ENCODE assay signal across 19 mouse cellular contexts in the genomic region with DNA sequence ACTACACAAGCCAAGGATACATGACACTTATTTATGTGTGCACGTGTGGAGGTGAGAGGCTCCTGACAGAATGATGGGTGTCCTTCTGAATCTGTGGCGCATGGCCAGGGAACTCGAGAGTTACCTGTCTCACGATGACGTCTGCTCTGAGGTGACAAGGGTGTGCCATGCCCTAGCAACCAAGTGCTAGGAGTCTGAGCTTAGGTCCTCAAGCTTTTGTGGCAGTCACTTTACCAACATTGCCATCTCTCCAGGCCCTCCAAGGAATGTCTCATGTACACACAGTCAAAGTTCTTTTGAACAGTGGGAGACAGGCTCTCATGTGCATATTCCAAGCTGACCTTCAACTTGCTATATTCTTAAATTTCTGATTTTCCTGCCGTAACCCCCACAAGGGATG. TPM values are rescaled to one million over a fixed set of nuclear protein-coding genes. Genes with fewer than 3 reads are reported as not detected.
DNase-seq lines count a peak whose midpoint lies in the region; ATAC-seq and TF ChIP-seq lines count a peak whose summit lies in the region.
"Had no signal": no experiment of that assay in that cellular context is flagged by ENCODE, and none has a peak within 500 bp of the region (broad histone marks: within the 10 kb centered on the region; RNA-seq: fewer than 3 reads in every experiment).

No protein-coding gene starts in this region.

- DNase-seq in forebrain, embryonic 10.5 days (ENCODE audit: extremely low spot score, low spot score), result no peak
- DNase-seq in heart, postnatal 4 days, result no peak
- DNase-seq in liver, postnatal 0 days, result no peak
- DNase-seq in stomach, postnatal 0 days (ENCODE audit: low spot score), result no peak
- DNase-seq: adrenal gland, postnatal 10 days; cerebellum, postnatal 10 days; kidney, adult 8-10 months; right cerebral cortex, postnatal 4 days; thymus, postnatal 25 days had no signal

- H3K27ac ChIP-seq in forebrain, embryonic 12.5 days, result 0 out of 2 replicates have a peak overlapping the region, but pooled peaks have one; percentile 1
- no peak overlapping the region for H3K27ac ChIP-seq in forebrain, embryonic 10.5 days
- H3K27ac ChIP-seq in heart, embryonic 15.5 days, result peak overlapping the region; percentile 68
- 0 out of 2 replicates have a peak overlapping the region, but pooled peaks have one; percentile 2 for H3K27ac ChIP-seq in liver, embryonic 12.5 days
- no peak overlapping the region for H3K27ac ChIP-seq in liver, postnatal 0 days (ENCODE audit: low read depth)
- H3K27ac ChIP-seq in stomach, embryonic 15.5 days, result peak overlapping the region; percentile 44; the same call in 1 of the 2 replicates
- no peak overlapping the region for H3K27ac ChIP-seq in stomach, postnatal 0 days (replicated peaks)
- H3K27ac ChIP-seq: embryonic facial prominence, embryonic 13.5 days; midbrain, embryonic 12.5 days; neural tube, embryonic 12.5 days had no signal

- peaks cover 10% of the 10 kb centered on the region for H3K36me3 ChIP-seq in forebrain, embryonic 12.5 days (replicated peaks)
- peaks cover 35% of the 10 kb centered on the region for H3K36me3 ChIP-seq in forebrain, embryonic 10.5 days (replicated peaks)
- H3K36me3 ChIP-seq in heart, embryonic 15.5 days, result peaks cover 14% of the 10 kb centered on the region; the same call in 1 of the 2 replicates
- H3K36me3 ChIP-seq in liver, embryonic 12.5 days, result peaks cover 40% of the 10 kb centered on the region
- peaks cover 2% of the 10 kb centered on the region; the same call in 1 of the 2 replicates for H3K36me3 ChIP-seq in liver, postnatal 0 days (replicated peaks; ENCODE audit: insufficient read depth, low read length)
- H3K36me3 ChIP-seq in stomach, embryonic 15.5 days, result no peaks in the 10 kb centered on the region
- no peaks in the 10 kb centered on the region for H3K36me3 ChIP-seq in stomach, postnatal 0 days (ENCODE audit: control insufficient read depth, insufficient read depth, low read length)

- no peak overlapping the region for H3K9ac ChIP-seq in forebrain, embryonic 12.5 days
- H3K9ac ChIP-seq in heart, embryonic 15.5 days, result no peak overlapping the region
- no peak overlapping the region for H3K9ac ChIP-seq in liver, embryonic 12.5 days
- no peak overlapping the region for H3K9ac ChIP-seq in liver, postnatal 0 days (replicated peaks)
- no peak overlapping the region for H3K9ac ChIP-seq in stomach, embryonic 15.5 days
- no peak overlapping the region for H3K9ac ChIP-seq in stomach, postnatal 0 days (ENCODE audit: low read length)
- H3K9ac ChIP-seq: embryonic facial prominence, embryonic 13.5 days; midbrain, embryonic 12.5 days; neural tube, embryonic 12.5 days had no signal

- H3K4me1 ChIP-seq in forebrain, embryonic 12.5 days, result peaks cover 15% of the 10 kb centered on the region; the same call in 1 of the 2 replicates
- peaks cover 9% of the 10 kb centered on the region for H3K4me1 ChIP-seq in forebrain, embryonic 10.5 days
- peaks cover 22% of the 10 kb centered on the region for H3K4me1 ChIP-seq in heart, embryonic 15.5 days (replicated peaks)
- H3K4me1 ChIP-seq in liver, embryonic 12.5 days, result no peaks in the 10 kb centered on the region; the same call in 1 of the 2 replicates
- H3K4me1 ChIP-seq in liver, postnatal 0 days (ENCODE audit: insufficient read depth), result no peaks in the 10 kb centered on the region
- peaks cover 5% of the 10 kb centered on the region; the same call in 1 of the 2 replicates for H3K4me1 ChIP-seq in stomach, embryonic 15.5 days
- no peaks in the 10 kb centered on the region for H3K4me1 ChIP-seq in stomach, postnatal 0 days (replicated peaks; ENCODE audit: control insufficient read depth, insufficient read depth)
- H3K4me1 ChIP-seq: embryonic facial prominence, embryonic 13.5 days had no signal

- TF ChIP-seq CTCF in liver, postnatal 0 days (IDR thresholded peaks at IDR 0.05; ENCODE audit: low read depth), result no peak
- TF ChIP-seq CTCF in stomach, postnatal 0 days (IDR thresholded peaks at IDR 0.05; ENCODE audit: low read depth), result no peak

- no peak for ATAC-seq in forebrain, embryonic 12.5 days (ENCODE audit: low FRiP score)
- ATAC-seq in heart, embryonic 15.5 days (replicated peaks; ENCODE audit: insufficient number of reproducible peaks, insufficient read depth, low FRiP score, low read depth), result no peak
- no peak for ATAC-seq in liver, embryonic 12.5 days
- no peak for ATAC-seq in liver, postnatal 0 days
- ATAC-seq in stomach, embryonic 15.5 days (ENCODE audit: insufficient read depth, low FRiP score, low read depth), result no peak
- no peak for ATAC-seq in stomach, postnatal 0 days (ENCODE audit: low FRiP score, low TSS enrichment)
- ATAC-seq: forebrain, embryonic 16.5 days; Patski had no signal

- no peak overlapping the region for H3K4me3 ChIP-seq in forebrain, embryonic 12.5 days (replicated peaks)
- H3K4me3 ChIP-seq in forebrain, embryonic 10.5 days, result no peak overlapping the region
- no peak overlapping the region for H3K4me3 ChIP-seq in heart, embryonic 15.5 days
- no peak overlapping the region for H3K4me3 ChIP-seq in liver, embryonic 12.5 days
- H3K4me3 ChIP-seq in liver, postnatal 0 days (ENCODE audit: low read depth, low read length), result no peak overlapping the region
- no peak overlapping the region for H3K4me3 ChIP-seq in stomach, embryonic 15.5 days (replicated peaks)
- H3K4me3 ChIP-seq in stomach, postnatal 0 days (ENCODE audit: low read depth, low read length), result no peak overlapping the region
- H3K4me3 ChIP-seq: embryonic facial prominence, embryonic 13.5 days; midbrain, embryonic 12.5 days; neural tube, embryonic 12.5 days had no signal

- H3K9me3 ChIP-seq in forebrain, embryonic 12.5 days, result no peaks in the 10 kb centered on the region
- no peaks in the 10 kb centered on the region for H3K9me3 ChIP-seq in forebrain, embryonic 10.5 days
- H3K9me3 ChIP-seq in heart, embryonic 15.5 days (replicated peaks), result no peaks in the 10 kb centered on the region
- no peaks in the 10 kb centered on the region for H3K9me3 ChIP-seq in liver, embryonic 12.5 days (replicated peaks)
- H3K9me3 ChIP-seq in liver, postnatal 0 days (ENCODE audit: low read length), result no peaks in the 10 kb centered on the region
- H3K9me3 ChIP-seq in stomach, embryonic 15.5 days, result no peaks in the 10 kb centered on the region
- H3K9me3 ChIP-seq in stomach, postnatal 0 days (ENCODE audit: control insufficient read depth, low read length), result no peaks in the 10 kb centered on the region
- H3K9me3 ChIP-seq: embryonic facial prominence, embryonic 13.5 days; midbrain, embryonic 12.5 days; neural tube, embryonic 12.5 days had no signal

- no peaks in the 10 kb centered on the region for H3K27me3 ChIP-seq in forebrain, embryonic 12.5 days
- no peaks in the 10 kb centered on the region for H3K27me3 ChIP-seq in forebrain, embryonic 10.5 days (ENCODE audit: poor library complexity, severe bottlenecking)
- no peaks in the 10 kb centered on the region for H3K27me3 ChIP-seq in heart, embryonic 15.5 days
- H3K27me3 ChIP-seq in liver, embryonic 12.5 days (replicated peaks), result no peaks in the 10 kb centered on the region
- H3K27me3 ChIP-seq in liver, postnatal 0 days (ENCODE audit: insufficient read depth, low read length), result no peaks in the 10 kb centered on the region
- no peaks in the 10 kb centered on the region for H3K27me3 ChIP-seq in stomach, embryonic 15.5 days (replicated peaks)
- H3K27me3 ChIP-seq in stomach, postnatal 0 days (ENCODE audit: control insufficient read depth, insufficient read depth, low read length), result no peaks in the 10 kb centered on the region
- H3K27me3 ChIP-seq: embryonic facial prominence, embryonic 13.5 days; midbrain, embryonic 12.5 days; neural tube, embryonic 12.5 days; Patski had no signal

- WGBS in forebrain, embryonic 12.5 days, result 95% methylated on average over 6 of the region's 6 CpGs
- 96% methylated on average over 6 of the region's 6 CpGs for WGBS in forebrain, embryonic 10.5 days
- WGBS in heart, embryonic 15.5 days, result 69% methylated on average over 6 of the region's 6 CpGs
- WGBS in liver, embryonic 12.5 days (ENCODE audit: insufficient replicate concordance), result 86% methylated on average over 6 of the region's 6 CpGs
- WGBS in liver, postnatal 0 days (ENCODE audit: insufficient replicate concordance), result 86% methylated on average over 6 of the region's 6 CpGs
- WGBS in stomach, embryonic 15.5 days, result 74% methylated on average over 6 of the region's 6 CpGs
- 62% methylated on average over 6 of the region's 6 CpGs for WGBS in stomach, postnatal 0 days

- no peak for TF ChIP-seq EP300 in liver, postnatal 0 days (IDR thresholded peaks at IDR 0.05; ENCODE audit: low read depth)
- TF ChIP-seq EP300 in stomach, postnatal 0 days (optimal IDR thresholded peaks at IDR 0.05), result no peak

- no peak overlapping the region for H3K4me2 ChIP-seq in forebrain, embryonic 12.5 days
- H3K4me2 ChIP-seq in heart, embryonic 15.5 days, result no peak overlapping the region
- H3K4me2 ChIP-seq in liver, embryonic 12.5 days, result no peak overlapping the region
- no peak overlapping the region for H3K4me2 ChIP-seq in liver, postnatal 0 days (ENCODE audit: low read depth, low read length)
- no peak overlapping the region for H3K4me2 ChIP-seq in stomach, embryonic 15.5 days
- no peak overlapping the region for H3K4me2 ChIP-seq in stomach, postnatal 0 days (replicated peaks; ENCODE audit: low read depth)
- H3K4me2 ChIP-seq: embryonic facial prominence, embryonic 13.5 days; liver, embryonic 11.5 days; midbrain, embryonic 12.5 days; neural tube, embryonic 12.5 days had no signal

RNA-seq across cellular contexts. Expression of a gene that starts 22.4 kb away (rescaled TPM):
- polyA plus RNA-seq in forebrain, embryonic 12.5 days (2016; fragmentation: Nextera tagmentation; extraction: Ambion mirVana), result 52.2 and 57.2 TPM in 2 replicates
- polyA plus RNA-seq in forebrain, embryonic 10.5 days (2016; fragmentation: Nextera tagmentation; extraction: Ambion mirVana), result 64.0 and 65.9 TPM in 2 replicates
- polyA plus RNA-seq in heart, embryonic 15.5 days (2015; fragmentation: Nextera tagmentation; extraction: Ambion mirVana), result 60.4 and 64.6 TPM in 2 replicates
- 10 to 100 TPM; 39.3 to 41.2 TPM for total RNA-seq in heart, postnatal 4 days (2021)
- 67.9 and 73.6 TPM in 2 replicates for polyA plus RNA-seq in liver, embryonic 12.5 days (2016; fragmentation: Nextera tagmentation; extraction: Ambion mirVana)
- polyA plus RNA-seq in liver, postnatal 0 days (2015; fragmentation: Nextera tagmentation; extraction: Ambion mirVana), result 34.2 and 34.8 TPM in 2 replicates
- polyA plus RNA-seq in stomach, embryonic 15.5 days (2015; fragmentation: Nextera tagmentation; extraction: Ambion mirVana), result 39.3 and 44.3 TPM in 2 replicates
- polyA plus RNA-seq in stomach, postnatal 0 days (2015; fragmentation: Nextera tagmentation; extraction: Ambion mirVana), result 26.0 and 27.8 TPM in 2 replicates

RNA-seq across cellular contexts. Expression of a gene that starts 33.1 kb away (rescaled TPM):
- polyA plus RNA-seq in forebrain, embryonic 12.5 days (2016; fragmentation: Nextera tagmentation; extraction: Ambion mirVana), result 31.0 and 31.3 TPM in 2 replicates
- 36.9 and 37.6 TPM in 2 replicates for polyA plus RNA-seq in forebrain, embryonic 10.5 days (2016; fragmentation: Nextera tagmentation; extraction: Ambion mirVana)
- polyA plus RNA-seq in heart, embryonic 15.5 days (2015; fragmentation: Nextera tagmentation; extraction: Ambion mirVana), result 21.9 and 24.4 TPM in 2 replicates
- total RNA-seq in heart, postnatal 4 days (2021), result 10 to 100 TPM; 36.9 to 37.7 TPM
- polyA plus RNA-seq in liver, embryonic 12.5 days (2016; fragmentation: Nextera tagmentation; extraction: Ambion mirVana), result 8.7 and 9.1 TPM in 2 replicates
- 3.5 and 4.1 TPM in 2 replicates for polyA plus RNA-seq in liver, postnatal 0 days (2015; fragmentation: Nextera tagmentation; extraction: Ambion mirVana)
- polyA plus RNA-seq in stomach, embryonic 15.5 days (2015; fragmentation: Nextera tagmentation; extraction: Ambion mirVana), result 34.5 and 39.2 TPM in 2 replicates
- 18.3 and 20.6 TPM in 2 replicates for polyA plus RNA-seq in stomach, postnatal 0 days (2015; fragmentation: Nextera tagmentation; extraction: Ambion mirVana)

Comparison
In these comparisons a context has a peak if more than half of its experiments do, and no peak if none do; other contexts are left out.
1. H3K27ac ChIP-seq: peak in forebrain, embryonic 12.5 days (single experiment), heart, embryonic 15.5 days (single experiment), liver, embryonic 12.5 days (single experiment) and stomach, embryonic 15.5 days (single experiment); none in forebrain, embryonic 10.5 days (single experiment), liver, postnatal 0 days (single experiment) and stomach, postnatal 0 days (single experiment).